Comparison of ENCODE assay signal across 9 mouse cellular contexts in genomic region chr1:86313772-86314125, GRCm38 (mm10). TPM values are rescaled to one million over a fixed set of nuclear protein-coding genes. Genes with fewer than 3 reads are reported as not detected.
A peak's percentile ranks its signal among the peaks of the same experiment; 100 is the strongest.
DNase-seq lines count a peak whose midpoint lies in the region; ATAC-seq lines count a peak whose summit lies in the region.
"Had no signal": no experiment of that assay in that cellular context is flagged by ENCODE, and none has a peak within 500 bp of the region (broad histone marks: within the 10 kb centered on the region; RNA-seq: fewer than 3 reads in every experiment).

No protein-coding gene starts in this region.

- H3K4me3 ChIP-seq in intestine, embryonic 14.5 days (ENCODE audit: low read depth, low read length): no peak overlapping the region

- H3K36me3 ChIP-seq in intestine, embryonic 14.5 days (ENCODE audit: control insufficient read depth, insufficient read depth, low read length): no peaks in the 10 kb centered on the region
- H3K36me3 ChIP-seq: G1E had no signal

- H3K27me3 ChIP-seq in intestine, embryonic 14.5 days (replicated peaks; ENCODE audit: control insufficient read depth, insufficient read depth, low read length): 0 out of 2 replicates have a peak, but pooled peaks cover 5% of the 10 kb centered on the region

- no peaks in the 10 kb centered on the region for H3K9me3 ChIP-seq in intestine, embryonic 14.5 days (ENCODE audit: control insufficient read depth, low read length)
- H3K9me3 ChIP-seq: G1E had no signal

- DNase-seq in cerebellum, postnatal 36 days: peak; percentile 19 to 31
- no peak for DNase-seq in cerebellum, adult 9-10 months
- DNase-seq in right cerebral cortex, postnatal 4 days: peak; percentile 48
- no peak for DNase-seq in right cerebral cortex, adult 18-20 months
- DNase-seq in intestine, embryonic 14.5 days (ENCODE audit: low spot score): peak; percentile 57
- peak; percentile 53 for DNase-seq in lung, postnatal 14 days
- DNase-seq in ovary, adult 18-20 months (ENCODE audit: low spot score): no peak
- DNase-seq in gastrocnemius, postnatal 4 days (ENCODE audit: low spot score in 2 of 2): no peak

- no peak overlapping the region for H3K9ac ChIP-seq in intestine, embryonic 14.5 days (ENCODE audit: low read length)

- 26% methylated on average over 15 of the region's 15 CpGs for WGBS in intestine, embryonic 14.5 days

- no peak overlapping the region for H3K4me2 ChIP-seq in intestine, embryonic 14.5 days (ENCODE audit: low read length)

- H3K27ac ChIP-seq in intestine, embryonic 14.5 days (ENCODE audit: low read depth): no peak overlapping the region

- no peak for ATAC-seq in intestine, embryonic 14.5 days (replicated peaks; ENCODE audit: low FRiP score, low TSS enrichment, low read depth)

- H3K4me1 ChIP-seq in intestine, embryonic 14.5 days (replicated peaks; ENCODE audit: control insufficient read depth, insufficient read depth, low read length): no peaks in the 10 kb centered on the region

RNA-seq across cellular contexts. Expression of gene B3gnt7, which starts 11.1 kb away (rescaled TPM):
- 7.7 and 10.4 TPM in 2 replicates for polyA plus RNA-seq in intestine, embryonic 14.5 days (2014; fragmentation: Nextera tagmentation; extraction: Ambion mirVana)
- under 1 TPM; 0.54 to 0.65 TPM for total RNA-seq in gastrocnemius, postnatal 4 days (2021)
- polyA plus RNA-seq: G1E had no signal

RNA-seq across cellular contexts. Expression of gene Ncl, which starts 45.5 kb away (rescaled TPM):
- 423 and 436 TPM in 2 replicates for polyA plus RNA-seq in intestine, embryonic 14.5 days (2014; fragmentation: Nextera tagmentation; extraction: Ambion mirVana)
- 100 to 1,000 TPM; 185 to 230 TPM for total RNA-seq in gastrocnemius, postnatal 4 days (2021)

Comparison
In these comparisons a context has a peak if more than half of its experiments do, and no peak if none do; other contexts are left out.
1. DNase-seq: peak in cerebellum, postnatal 36 days (2 of 2), right cerebral cortex, postnatal 4 days (single experiment), intestine, embryonic 14.5 days (single experiment) and lung, postnatal 14 days (single experiment); none in cerebellum, adult 9-10 months (single experiment), right cerebral cortex, adult 18-20 months (single experiment), ovary, adult 18-20 months (single experiment) and gastrocnemius, postnatal 4 days (0 of 2).